Mouse (Mus musculus): ENCODE results near the gene Pdcd11. TPM values are rescaled to one million over a fixed set of nuclear protein-coding genes. Genes with fewer than 3 reads are reported as not detected.

The Pdcd11 gene
- polyA plus RNA-seq, 1 experiment from 2014 or later, result 4.6 TPM

DNA sequence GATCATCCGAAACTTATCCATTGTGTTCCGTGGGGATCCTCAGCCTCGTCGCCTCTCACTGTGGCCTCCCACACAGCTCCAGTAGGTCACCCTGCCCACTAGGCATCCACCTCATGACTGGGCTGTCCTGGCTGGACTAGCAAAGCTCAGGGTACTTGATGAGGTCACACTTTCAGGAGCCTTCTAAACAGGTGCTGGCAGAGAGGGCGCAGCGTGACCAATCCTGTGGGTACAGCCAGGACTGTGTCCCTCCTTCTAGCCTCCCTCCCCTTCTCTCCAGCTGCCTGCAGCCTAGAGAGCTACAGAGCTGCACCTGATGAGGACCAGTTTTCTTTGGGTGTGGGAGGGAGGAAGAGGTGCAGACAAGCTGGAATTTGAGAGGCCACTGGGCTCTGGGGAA, 53.6 kb downstream of the Pdcd11 start, which contains the start of gene Calhm1:
TSS of gene Calhm1 (minus strand) at position 101 of the 400 bp plus-strand sequence.
- WGBS, result 90% methylated on average over 6 of the region's 6 CpGs
- H3K4me3 ChIP-seq (ENCODE audit: low read depth, low read length), result no peak within 1 kb of the TSS
- TF ChIP-seq CTCF (IDR thresholded peaks at IDR 0.05) (no peak), EP300 (IDR thresholded peaks at IDR 0.05) (no peak)
- no peak within 1 kb of the TSS for H3K27ac ChIP-seq (ENCODE audit: low read length)
- no peaks in the 10 kb centered on the region for H3K4me1 ChIP-seq (ENCODE audit: insufficient read depth, low read depth, low read length)
- no peak for DNase-seq (ENCODE audit: low spot score)
- H3K9ac ChIP-seq (replicated peaks; ENCODE audit: low read depth), result no peak within 1 kb of the TSS
- no peaks in the 10 kb centered on the region for H3K9me3 ChIP-seq (ENCODE audit: low read length)
- H3K36me3 ChIP-seq (ENCODE audit: insufficient read depth, low read length), result no peaks in the 10 kb centered on the region
- ATAC-seq, result no peak
- H3K4me2 ChIP-seq (replicated peaks; ENCODE audit: low read depth, low read length), result no peak within 1 kb of the TSS
- H3K27me3 ChIP-seq (replicated peaks; ENCODE audit: insufficient read depth, low read length), result no peaks in the 10 kb centered on the region

DNA sequence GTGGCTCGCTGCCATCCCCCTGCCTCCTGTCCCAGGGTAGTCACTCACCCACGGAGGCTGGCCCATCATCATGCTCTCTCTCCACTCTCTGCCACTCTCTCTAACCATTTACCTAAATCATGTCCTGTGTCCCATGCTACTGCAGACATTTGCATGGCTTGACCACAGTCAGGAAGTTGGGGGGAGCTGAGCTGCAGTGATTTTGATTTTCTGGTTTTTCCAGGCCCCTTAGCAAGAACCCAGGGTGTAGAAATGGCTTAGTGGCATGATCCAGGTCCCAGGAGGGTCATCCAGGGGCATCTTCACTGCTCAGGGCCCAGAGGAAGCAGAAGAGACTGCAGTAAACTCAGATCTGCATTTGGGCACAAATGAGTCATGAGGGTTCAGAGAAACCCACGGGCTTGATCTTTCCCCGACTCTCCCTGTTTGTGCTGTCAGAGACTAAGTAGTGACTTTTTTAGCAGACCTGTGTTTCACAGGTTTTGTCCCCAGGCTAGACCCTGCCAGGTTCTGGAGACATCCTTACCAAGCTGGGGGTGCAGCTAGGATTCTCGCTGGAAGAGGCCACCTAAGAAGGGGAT, 57.8 kb downstream of the Pdcd11 start:
- Histone ChIP-seq H3K9ac (replicated peaks; ENCODE audit: low read depth) (no peak overlapping the region), H3K36me3 (ENCODE audit: insufficient read depth, low read length) (no peaks in the 10 kb centered on the region), H3K27ac (ENCODE audit: low read length) (no peak overlapping the region), H3K27me3 (replicated peaks; ENCODE audit: insufficient read depth, low read length) (0 out of 2 replicates have a peak, but pooled peaks cover 4% of the 10 kb centered on the region), H3K4me1 (ENCODE audit: insufficient read depth, low read depth, low read length) (no peaks in the 10 kb centered on the region), H3K9me3 (ENCODE audit: low read length) (no peaks in the 10 kb centered on the region), H3K4me3 (ENCODE audit: low read depth, low read length) (no peak overlapping the region), H3K4me2 (replicated peaks; ENCODE audit: low read depth, low read length) (no peak overlapping the region)
- 68% methylated on average over 5 of the region's 5 CpGs for WGBS
- DNase-seq (ENCODE audit: low spot score), result no peak
- ATAC-seq, result no peak
- no peak for TF ChIP-seq EP300 (IDR thresholded peaks at IDR 0.05)
- no peak for TF ChIP-seq CTCF (IDR thresholded peaks at IDR 0.05)

DNA sequence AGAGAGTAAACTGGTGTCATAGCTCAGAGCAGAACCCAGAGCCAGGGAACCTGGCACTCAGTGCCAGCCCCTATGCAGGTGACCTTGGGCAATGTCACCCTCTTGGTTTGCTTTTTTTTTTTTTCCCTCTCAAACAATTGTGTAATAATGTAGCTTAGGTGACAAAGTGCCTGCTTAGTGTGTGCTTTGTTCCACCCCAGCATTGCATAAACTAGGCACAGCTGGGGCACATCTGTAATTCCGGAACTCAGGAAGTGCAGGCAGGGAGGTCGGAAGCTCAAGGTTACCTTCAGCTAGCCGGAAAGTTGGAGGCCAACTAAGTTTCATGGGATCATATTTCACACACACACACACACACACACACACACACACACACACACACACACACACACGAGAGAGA, 59.3 kb downstream of the Pdcd11 start:
- H3K27ac ChIP-seq (ENCODE audit: low read length), result no peak overlapping the region
- 0 out of 2 replicates have a peak, but pooled peaks cover 4% of the 10 kb centered on the region for H3K27me3 ChIP-seq (replicated peaks; ENCODE audit: insufficient read depth, low read length)
- H3K9ac ChIP-seq (replicated peaks; ENCODE audit: low read depth), result no peak overlapping the region
- TF ChIP-seq CTCF (IDR thresholded peaks at IDR 0.05) (no peak), EP300 (IDR thresholded peaks at IDR 0.05) (no peak)
- no peak overlapping the region for H3K4me2 ChIP-seq (replicated peaks; ENCODE audit: low read depth, low read length)
- H3K4me1 ChIP-seq (ENCODE audit: insufficient read depth, low read depth, low read length), result no peaks in the 10 kb centered on the region
- H3K36me3 ChIP-seq (ENCODE audit: insufficient read depth, low read length), result no peaks in the 10 kb centered on the region
- no peak overlapping the region for H3K4me3 ChIP-seq (ENCODE audit: low read depth, low read length)
- ATAC-seq, result peak; percentile 43
- WGBS, result 34% methylated on average over 3 of the region's 4 CpGs
- peak; percentile 43 for DNase-seq (ENCODE audit: low spot score)
- H3K9me3 ChIP-seq (ENCODE audit: low read length), result no peaks in the 10 kb centered on the region

DNA sequence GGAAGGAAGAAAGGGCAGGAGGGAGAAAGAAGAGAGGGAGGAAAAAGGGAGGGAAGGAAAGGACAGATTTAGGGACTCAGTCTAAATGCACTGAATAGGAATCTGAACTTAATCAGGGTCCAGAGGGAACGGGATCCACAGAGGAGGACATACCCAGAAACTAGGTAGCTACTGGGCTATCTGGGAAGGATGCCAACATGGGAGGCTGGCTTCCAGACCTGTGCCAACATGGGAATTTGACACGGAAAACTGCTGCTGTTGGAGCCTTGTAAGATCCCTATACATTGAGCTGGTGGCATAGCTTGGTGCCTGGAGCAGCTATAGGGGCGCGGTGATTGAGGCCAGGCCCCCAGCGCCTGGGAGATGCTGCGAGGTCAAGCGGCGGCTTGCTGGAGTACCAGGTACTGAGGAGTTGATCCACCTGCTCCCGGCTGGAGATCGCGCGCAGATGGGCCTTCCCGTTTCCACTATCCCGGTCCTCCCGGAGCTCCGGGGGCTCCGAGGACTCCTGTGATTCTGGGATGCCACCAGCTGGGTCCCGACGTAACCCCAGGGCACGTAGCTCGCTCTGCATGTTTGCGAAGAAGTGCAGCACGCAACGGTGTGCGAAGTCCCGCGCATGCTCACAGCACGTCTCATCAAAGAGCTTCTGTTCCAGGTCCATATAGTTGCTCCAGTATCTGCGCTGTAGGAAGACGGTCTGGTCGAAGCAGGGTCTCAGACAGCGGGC, 60.9 kb downstream of the Pdcd11 start:
- TF ChIP-seq CTCF (IDR thresholded peaks at IDR 0.05), result no peak
- no peak for TF ChIP-seq EP300 (IDR thresholded peaks at IDR 0.05)
- Histone ChIP-seq H3K36me3 (ENCODE audit: insufficient read depth, low read length) (no peaks in the 10 kb centered on the region), H3K4me2 (replicated peaks; ENCODE audit: low read depth, low read length) (peak overlapping the region; percentile 34), H3K27ac (ENCODE audit: low read length) (no peak overlapping the region), H3K9ac (replicated peaks; ENCODE audit: low read depth) (no peak overlapping the region), H3K4me3 (ENCODE audit: low read depth, low read length) (no peak overlapping the region), H3K27me3 (replicated peaks; ENCODE audit: insufficient read depth, low read length) (0 out of 2 replicates have a peak, but pooled peaks cover 4% of the 10 kb centered on the region), H3K9me3 (ENCODE audit: low read length) (no peaks in the 10 kb centered on the region), H3K4me1 (ENCODE audit: insufficient read depth, low read depth, low read length) (no peaks in the 10 kb centered on the region)
- DNase-seq (ENCODE audit: low spot score) (no peak), ATAC-seq (no peak)
- WGBS, result 23% methylated on average over 32 of the region's 32 CpGs

DNA sequence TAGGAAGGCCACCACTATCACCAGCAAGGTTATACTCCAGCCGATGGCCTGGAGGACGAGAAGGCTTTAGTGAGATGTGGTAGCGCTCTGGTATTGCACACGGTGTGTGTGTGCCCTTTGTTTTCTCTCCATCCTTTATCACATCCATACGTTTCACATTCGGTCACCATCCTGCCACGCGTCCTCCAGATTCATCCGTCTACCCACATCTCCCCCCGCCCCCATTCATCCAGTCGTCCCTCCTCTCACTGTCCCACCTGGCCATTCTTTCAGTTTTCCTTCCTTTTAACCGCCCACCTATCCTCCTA, 61.4 kb downstream of the Pdcd11 start:
- no peak overlapping the region for H3K9ac ChIP-seq (replicated peaks; ENCODE audit: low read depth)
- no peaks in the 10 kb centered on the region for H3K9me3 ChIP-seq (ENCODE audit: low read length)
- no peak overlapping the region for H3K27ac ChIP-seq (ENCODE audit: low read length)
- WGBS, result 56% methylated on average over 12 of the region's 12 CpGs
- TF ChIP-seq EP300 (IDR thresholded peaks at IDR 0.05) (no peak), CTCF (IDR thresholded peaks at IDR 0.05) (no peak)
- H3K27me3 ChIP-seq (replicated peaks; ENCODE audit: insufficient read depth, low read length), result 0 out of 2 replicates have a peak, but pooled peaks cover 4% of the 10 kb centered on the region
- DNase-seq (ENCODE audit: low spot score), result no peak
- ATAC-seq, result no peak
- peak overlapping the region; percentile 34; the same call in 1 of the 2 replicates for H3K4me2 ChIP-seq (replicated peaks; ENCODE audit: low read depth, low read length)
- no peaks in the 10 kb centered on the region for H3K36me3 ChIP-seq (ENCODE audit: insufficient read depth, low read length)
- no peak overlapping the region for H3K4me3 ChIP-seq (ENCODE audit: low read depth, low read length)
- H3K4me1 ChIP-seq (ENCODE audit: insufficient read depth, low read depth, low read length), result no peaks in the 10 kb centered on the region

DNA sequence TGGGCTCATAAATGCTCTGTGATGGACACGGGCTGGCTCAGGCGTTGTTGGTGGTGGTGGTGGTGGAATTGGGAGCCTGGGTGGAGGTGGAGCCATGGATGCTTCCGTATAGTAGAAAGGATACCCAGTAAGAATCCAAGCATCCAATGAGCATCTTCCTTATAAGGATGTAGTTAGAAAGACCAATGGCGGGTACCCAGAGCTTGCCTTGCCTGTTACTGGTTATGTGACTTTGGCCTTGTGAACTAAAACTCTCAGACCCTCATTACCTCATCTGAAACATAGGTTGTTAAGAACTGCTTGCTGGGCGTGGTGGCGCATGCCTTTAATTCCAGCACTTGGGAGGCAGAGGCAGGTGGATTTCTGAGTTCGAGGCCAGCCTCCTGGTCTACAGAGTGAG, 63.2 kb downstream of the Pdcd11 start:
- no peaks in the 10 kb centered on the region for H3K36me3 ChIP-seq (ENCODE audit: insufficient read depth, low read length)
- DNase-seq (ENCODE audit: low spot score) (no peak), ATAC-seq (no peak)
- no peak overlapping the region for H3K27ac ChIP-seq (ENCODE audit: low read length)
- WGBS, result 88% methylated on average over 7 of the region's 7 CpGs
- H3K4me3 ChIP-seq (ENCODE audit: low read depth, low read length), result no peak overlapping the region
- H3K9ac ChIP-seq (replicated peaks; ENCODE audit: low read depth), result no peak overlapping the region
- H3K4me1 ChIP-seq (ENCODE audit: insufficient read depth, low read depth, low read length), result no peaks in the 10 kb centered on the region
- no peak overlapping the region for H3K4me2 ChIP-seq (replicated peaks; ENCODE audit: low read depth, low read length)
- H3K27me3 ChIP-seq (replicated peaks; ENCODE audit: insufficient read depth, low read length), result 0 out of 2 replicates have a peak, but pooled peaks cover 4% of the 10 kb centered on the region
- TF ChIP-seq EP300 (IDR thresholded peaks at IDR 0.05), result no peak
- no peak for TF ChIP-seq CTCF (IDR thresholded peaks at IDR 0.05)
- no peaks in the 10 kb centered on the region for H3K9me3 ChIP-seq (ENCODE audit: low read length)

Measured in lung, postnatal 0 days (tissue).